Mouse (Mus musculus) bone marrow, adult 2 months (tissue): ENCODE measurements at regions not wholly inside any gene's neighbourhood (a gene's known extent, or its start where the extent isn't known, plus 50 kb on each side); places are given as distances from the start of the nearest gene placed in this dataset.

Experiments
- CTCF ChIP-seq: fragments of 200-500 bp; IDR thresholded peaks from 2 replicates; pipeline ENCODE4 v1.5.1; 2011; ENCODE audit warnings: low read length, control low read depth; ENCODE audit not compliant: control insufficient read depth, insufficient read depth
- POLR2A ChIP-seq: fragments of 200-500 bp; IDR thresholded peaks from 2 replicates; pipeline ENCODE4 v1.6.1; 2011; ENCODE audit warnings: low read depth, mild to moderate bottlenecking, control low read depth, low read length, borderline replicate concordance; ENCODE audit not compliant: control insufficient read depth

DNA sequence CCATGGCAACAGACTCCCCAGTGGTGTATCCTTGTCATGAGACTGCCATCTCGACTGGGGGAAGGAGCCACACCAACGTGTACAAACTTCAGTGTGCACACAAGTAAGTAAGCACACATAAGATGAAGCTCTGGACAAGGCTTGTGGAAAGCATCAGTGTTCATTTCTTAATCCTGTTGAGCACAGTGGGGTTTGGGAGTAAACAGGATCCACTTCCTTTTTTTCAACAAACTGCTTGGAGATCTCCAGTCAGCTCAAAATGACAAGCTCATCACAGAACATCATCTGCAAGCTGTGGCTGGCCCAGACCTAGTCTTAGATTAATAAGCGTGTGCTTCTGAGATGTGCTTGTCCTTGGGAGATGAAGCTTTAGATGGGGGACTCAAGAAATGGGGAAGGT, 75.6 kb upstream of the Nrp1 start:
- TF ChIP-seq CTCF (no peak), POLR2A (no peak)
